Mouse (Mus musculus) neutrophil, adult 59 days (primary cell): ENCODE data around the gene Gm20869. TPM values are rescaled to one million over a fixed set of nuclear protein-coding genes. Genes with fewer than 3 reads are reported as not detected.

Experiments
- total RNA-seq, 2 experiments: library from RNA; stranded (reverse); gene quantifications; 1 replicate in 1 of 2; 2 replicates in 1 of 2; pipeline ENCODE4 v1.2.4; 2023

Gene Gm20869
- not detected for total RNA-seq

GRCm38 (mm10) chrY:71469149-71469548 lies at the start of gene Gm20869:
Gene Gm20869, plus strand, starts transcription at chrY:71469449.

Other genes starting within 250 kb of the Gm20869 start
- not detected for gene Gm20870, start 222.6 kb downstream of the Gm20869 start, total RNA-seq